Comparison of ENCODE assay signal across 8 mouse cellular contexts in the genomic region with DNA sequence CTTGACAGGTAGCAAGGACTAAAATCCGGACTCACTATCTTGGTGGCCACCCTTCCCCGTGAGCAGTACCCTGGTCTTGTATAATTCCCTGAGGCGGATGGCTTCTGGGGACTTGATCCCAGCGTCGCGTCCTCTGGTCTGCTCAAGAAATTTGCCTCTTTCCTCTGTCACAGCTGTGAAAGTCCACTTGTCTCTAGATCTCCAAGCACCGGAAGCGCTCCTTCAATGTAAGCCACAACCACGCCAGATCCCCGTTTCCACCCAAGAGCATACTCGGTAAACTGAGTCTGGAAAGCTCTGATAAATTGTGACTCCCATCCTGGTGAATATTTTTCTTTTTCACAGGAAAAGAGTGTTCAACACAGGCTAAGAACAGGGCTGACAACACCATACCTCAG. TPM values are rescaled to one million over a fixed set of nuclear protein-coding genes. Genes with fewer than 3 reads are reported as not detected.
A peak's percentile ranks its signal among the peaks of the same experiment; 100 is the strongest.
DNase-seq lines count a peak whose midpoint lies in the region; ATAC-seq and TF ChIP-seq lines count a peak whose summit lies in the region.

No protein-coding gene starts in this region.

- ATAC-seq in kidney, embryonic 14.5 days (ENCODE audit: low FRiP score, low TSS enrichment): peak; percentile 5; the same call in 1 of the 2 replicates
- no peak for ATAC-seq in G1E (ENCODE audit: extremely low read depth, insufficient number of reproducible peaks, low FRiP score, poor library complexity, severe bottlenecking)
- no peak for ATAC-seq in limb, embryonic 12.5 days (ENCODE audit: insufficient number of reproducible peaks, insufficient read depth, low FRiP score, low TSS enrichment, low read depth)
- peak; percentile 14; the same call in 1 of the 2 replicates for ATAC-seq in neural tube, embryonic 14.5 days (ENCODE audit: low read depth)

- no peaks in the 10 kb centered on the region for H3K36me3 ChIP-seq in kidney, embryonic 14.5 days (ENCODE audit: control insufficient read depth, insufficient read depth, low read length)
- H3K36me3 ChIP-seq in G1E (replicated peaks): peaks cover 29% of the 10 kb centered on the region
- H3K36me3 ChIP-seq in limb, embryonic 12.5 days: no peaks in the 10 kb centered on the region
- no peaks in the 10 kb centered on the region for H3K36me3 ChIP-seq in neural tube, embryonic 14.5 days (ENCODE audit: control insufficient read depth, insufficient read depth, low read length)

- TF ChIP-seq CTCF in G1E (IDR thresholded peaks at IDR 0.05; ENCODE audit: low read depth, low read length): no peak
- TF ChIP-seq CTCF in embryonic fibroblast, embryonic 13.5 days (IDR thresholded peaks at IDR 0.05; ENCODE audit: borderline replicate concordance, insufficient read depth, low read length): no peak

- H3K4me2 ChIP-seq in kidney, embryonic 14.5 days (replicated peaks; ENCODE audit: low read depth, low read length): peak overlapping the region; percentile 85
- H3K4me2 ChIP-seq in limb, embryonic 12.5 days: peak overlapping the region; percentile 86
- peak overlapping the region; percentile 75 for H3K4me2 ChIP-seq in neural tube, embryonic 14.5 days (ENCODE audit: low read depth, low read length)

- DNase-seq in kidney, adult 11 months: no peak
- DNase-seq in G1E (ENCODE audit: low spot score): peak; percentile 12
- no peak for DNase-seq in gastrocnemius, adult 8-10 months (ENCODE audit: low spot score in 2 of 2)
- DNase-seq in frontal cortex, adult 2 months (ENCODE audit: extremely low spot score in 1 of 2, low spot score in 1 of 2): no peak

- WGBS in kidney, embryonic 14.5 days: 5% methylated on average over 11 of the region's 11 CpGs
- WGBS in limb, embryonic 12.5 days: 5% methylated on average over 11 of the region's 11 CpGs
- WGBS in neural tube, embryonic 14.5 days: 5% methylated on average over 11 of the region's 11 CpGs

- H3K27me3 ChIP-seq in kidney, embryonic 14.5 days (ENCODE audit: control insufficient read depth, insufficient read depth, low read length): no peaks in the 10 kb centered on the region
- no peaks in the 10 kb centered on the region for H3K27me3 ChIP-seq in G1E (ENCODE audit: insufficient read depth, low read length)
- no peaks in the 10 kb centered on the region for H3K27me3 ChIP-seq in limb, embryonic 12.5 days
- no peaks in the 10 kb centered on the region for H3K27me3 ChIP-seq in neural tube, embryonic 14.5 days (ENCODE audit: control insufficient read depth, insufficient read depth, low read length)

- peak overlapping the region; percentile 65 for H3K9ac ChIP-seq in kidney, embryonic 14.5 days (ENCODE audit: low read depth, low read length)
- peak overlapping the region; percentile 75 for H3K9ac ChIP-seq in limb, embryonic 12.5 days (replicated peaks)
- peak overlapping the region; percentile 67 for H3K9ac ChIP-seq in neural tube, embryonic 14.5 days (replicated peaks; ENCODE audit: low read depth, low read length)

- H3K4me3 ChIP-seq in kidney, embryonic 14.5 days (ENCODE audit: low read length): peak overlapping the region; percentile 65
- peak overlapping the region; percentile 75 for H3K4me3 ChIP-seq in G1E (ENCODE audit: low read depth, low read length)
- H3K4me3 ChIP-seq in embryonic fibroblast, embryonic 13.5 days (ENCODE audit: insufficient read depth, low read length): peak overlapping the region; percentile 69
- H3K4me3 ChIP-seq in limb, embryonic 12.5 days (replicated peaks): peak overlapping the region; percentile 57
- H3K4me3 ChIP-seq in neural tube, embryonic 14.5 days (ENCODE audit: low read depth, low read length): peak overlapping the region; percentile 47

- peak overlapping the region; percentile 85 for H3K27ac ChIP-seq in kidney, embryonic 14.5 days (ENCODE audit: low read depth, low read length)
- H3K27ac ChIP-seq in embryonic fibroblast, embryonic 13.5 days (ENCODE audit: insufficient read depth, low read length): peak overlapping the region; percentile 93
- H3K27ac ChIP-seq in limb, embryonic 12.5 days: peak overlapping the region; percentile 89
- peak overlapping the region; percentile 78 for H3K27ac ChIP-seq in neural tube, embryonic 14.5 days (ENCODE audit: low read depth, low read length)

- H3K4me1 ChIP-seq in kidney, embryonic 14.5 days (ENCODE audit: control insufficient read depth, insufficient read depth, low read length): 0 out of 2 replicates have a peak, but pooled peaks cover 7% of the 10 kb centered on the region
- H3K4me1 ChIP-seq in G1E (ENCODE audit: insufficient read depth, low read depth, low read length): peaks cover 26% of the 10 kb centered on the region
- no peaks in the 10 kb centered on the region for H3K4me1 ChIP-seq in embryonic fibroblast, embryonic 13.5 days (ENCODE audit: control insufficient read depth, insufficient read depth, low read length)
- H3K4me1 ChIP-seq in limb, embryonic 12.5 days (replicated peaks): peaks cover 9% of the 10 kb centered on the region
- H3K4me1 ChIP-seq in neural tube, embryonic 14.5 days (ENCODE audit: control insufficient read depth, insufficient read depth, low read length): peaks cover 4% of the 10 kb centered on the region; the same call in 1 of the 2 replicates

- H3K9me3 ChIP-seq in kidney, embryonic 14.5 days (ENCODE audit: control insufficient read depth, low read length): no peaks in the 10 kb centered on the region
- no peaks in the 10 kb centered on the region for H3K9me3 ChIP-seq in G1E (replicated peaks)
- no peaks in the 10 kb centered on the region for H3K9me3 ChIP-seq in limb, embryonic 12.5 days
- H3K9me3 ChIP-seq in neural tube, embryonic 14.5 days (ENCODE audit: control insufficient read depth, low read length): no peaks in the 10 kb centered on the region

- no peak for TF ChIP-seq POLR2A in embryonic fibroblast, embryonic 13.5 days (IDR thresholded peaks at IDR 0.05; ENCODE audit: low read depth, low read length)

RNA-seq across cellular contexts. Expression of a gene that starts 0.3 kb away (rescaled TPM):
- polyA plus RNA-seq in kidney, embryonic 14.5 days (2014; fragmentation: Nextera tagmentation; extraction: Ambion mirVana): 8.5 and 9.6 TPM in 2 replicates
- 11.2 TPM in 2 replicates for total RNA-seq in G1E (2014; fragmentation: Nextera tagmentation)
- 4.8 and 6.4 TPM in 2 replicates for total RNA-seq in G1E (2017)
- polyA plus RNA-seq in G1E (2012): 1.3 and 1.9 TPM in 2 replicates
- polyA plus RNA-seq in embryonic fibroblast, embryonic 13.5 days (2011; ENCODE audit: insufficient read length, low read depth, missing spikeins): 1.5 TPM in 2 replicates
- polyA plus RNA-seq in limb, embryonic 12.5 days (2016; fragmentation: Nextera tagmentation; extraction: Ambion mirVana): 4.6 and 4.9 TPM in 2 replicates
- polyA plus RNA-seq in neural tube, embryonic 14.5 days (2014; fragmentation: Nextera tagmentation; extraction: Ambion mirVana): 14.1 and 18.1 TPM in 2 replicates
- total RNA-seq in gastrocnemius, adult 8-10 months (2022): 1 to 10 TPM; 1.3 to 2.8 (median 1.9) TPM
- polyA plus RNA-seq in frontal cortex, adult 2 months (2012; rRNA removed): 35.5 and 36.2 TPM in 2 replicates

RNA-seq across cellular contexts. Expression of a gene that starts 3.5 kb away (rescaled TPM):
- polyA plus RNA-seq in kidney, embryonic 14.5 days (2014; fragmentation: Nextera tagmentation; extraction: Ambion mirVana): 34.2 and 39.9 TPM in 2 replicates
- total RNA-seq in G1E (2014; fragmentation: Nextera tagmentation) (68.6 and 70.6 TPM in 2 replicates), G1E (2017) (74.9 and 80.9 TPM in 2 replicates)
- 6.3 TPM in 2 replicates for polyA plus RNA-seq in G1E (2012)
- 24.7 and 33.1 TPM in 2 replicates for polyA plus RNA-seq in embryonic fibroblast, embryonic 13.5 days (2011; ENCODE audit: insufficient read length, low read depth, missing spikeins)
- 35.5 and 36.6 TPM in 2 replicates for polyA plus RNA-seq in limb, embryonic 12.5 days (2016; fragmentation: Nextera tagmentation; extraction: Ambion mirVana)
- polyA plus RNA-seq in neural tube, embryonic 14.5 days (2014; fragmentation: Nextera tagmentation; extraction: Ambion mirVana): 51.6 and 54.7 TPM in 2 replicates
- 10 to 100 TPM; 17.1 to 24.6 (median 20.0) TPM for total RNA-seq in gastrocnemius, adult 8-10 months (2022)
- polyA plus RNA-seq in frontal cortex, adult 2 months (2012; rRNA removed): 96.5 and 102 TPM in 2 replicates

RNA-seq across cellular contexts. Expression of a gene that starts 10.5 kb away (rescaled TPM):
- 2.7 and 5.8 TPM in 2 replicates for polyA plus RNA-seq in kidney, embryonic 14.5 days (2014; fragmentation: Nextera tagmentation; extraction: Ambion mirVana)
- total RNA-seq in G1E (2014; fragmentation: Nextera tagmentation) (1.4 and 1.7 TPM in 2 replicates), G1E (2017) (3.1 and 3.6 TPM in 2 replicates)
- polyA plus RNA-seq in G1E (2012): 0.11 and 0.14 TPM in 2 replicates
- 0.17 and 0.56 TPM in 2 replicates for polyA plus RNA-seq in embryonic fibroblast, embryonic 13.5 days (2011; ENCODE audit: insufficient read length, low read depth, missing spikeins)
- 2.1 and 2.9 TPM in 2 replicates for polyA plus RNA-seq in limb, embryonic 12.5 days (2016; fragmentation: Nextera tagmentation; extraction: Ambion mirVana)
- polyA plus RNA-seq in neural tube, embryonic 14.5 days (2014; fragmentation: Nextera tagmentation; extraction: Ambion mirVana): 4.6 and 5.6 TPM in 2 replicates
- under 1 TPM in 1 of 4 experiments, not detected in 3; 0.13 TPM for total RNA-seq in gastrocnemius, adult 8-10 months (2022)
- 8.7 and 8.9 TPM in 2 replicates for polyA plus RNA-seq in frontal cortex, adult 2 months (2012; rRNA removed)

RNA-seq across cellular contexts. Expression of a gene that starts 46.2 kb away (rescaled TPM):
- 0.23 and 0.89 TPM in 2 replicates for polyA plus RNA-seq in kidney, embryonic 14.5 days (2014; fragmentation: Nextera tagmentation; extraction: Ambion mirVana)
- not detected in 2 replicates for total RNA-seq in G1E (2014; fragmentation: Nextera tagmentation)
- total RNA-seq in G1E (2017): 0.06 and 0.11 TPM in 2 replicates
- polyA plus RNA-seq in G1E (2012): not detected in 2 replicates
- polyA plus RNA-seq in embryonic fibroblast, embryonic 13.5 days (2011; ENCODE audit: insufficient read length, low read depth, missing spikeins): not detected in 2 replicates
- not detected in 2 replicates for polyA plus RNA-seq in limb, embryonic 12.5 days (2016; fragmentation: Nextera tagmentation; extraction: Ambion mirVana)
- not detected in 2 replicates for polyA plus RNA-seq in neural tube, embryonic 14.5 days (2014; fragmentation: Nextera tagmentation; extraction: Ambion mirVana)
- under 1 TPM in 1 of 4 experiments, not detected in 3; 0.13 TPM for total RNA-seq in gastrocnemius, adult 8-10 months (2022)
- polyA plus RNA-seq in frontal cortex, adult 2 months (2012; rRNA removed): 0.32 TPM in 2 replicates

RNA-seq across cellular contexts. Expression of a gene that starts 46.3 kb away (rescaled TPM):
- polyA plus RNA-seq in kidney, embryonic 14.5 days (2014; fragmentation: Nextera tagmentation; extraction: Ambion mirVana): 36.0 and 62.8 TPM in 2 replicates
- total RNA-seq in G1E (2014; fragmentation: Nextera tagmentation): 222 and 254 TPM in 2 replicates
- total RNA-seq in G1E (2017): 67.6 and 82.0 TPM in 2 replicates
- polyA plus RNA-seq in G1E (2012): 44.4 and 59.6 TPM in 2 replicates
- polyA plus RNA-seq in embryonic fibroblast, embryonic 13.5 days (2011; ENCODE audit: insufficient read length, low read depth, missing spikeins): 110 and 114 TPM in 2 replicates
- polyA plus RNA-seq in limb, embryonic 12.5 days (2016; fragmentation: Nextera tagmentation; extraction: Ambion mirVana): 46.0 and 49.1 TPM in 2 replicates
- 69.4 and 82.6 TPM in 2 replicates for polyA plus RNA-seq in neural tube, embryonic 14.5 days (2014; fragmentation: Nextera tagmentation; extraction: Ambion mirVana)
- total RNA-seq in gastrocnemius, adult 8-10 months (2022): 10 to 100 TPM; 19.5 to 23.2 (median 22.1) TPM
- 102 and 105 TPM in 2 replicates for polyA plus RNA-seq in frontal cortex, adult 2 months (2012; rRNA removed)

Comparison
In these comparisons a context has a peak if more than half of its experiments do, and no peak if none do; other contexts are left out.
1. ATAC-seq: peak in kidney, embryonic 14.5 days (single experiment) and neural tube, embryonic 14.5 days (single experiment); none in G1E (single experiment) and limb, embryonic 12.5 days (single experiment).
2. Peak in every context shown above with its lines, with median percentiles within 50 percentile points of each other: H3K27ac ChIP-seq, H3K4me2 ChIP-seq, H3K4me3 ChIP-seq and H3K9ac ChIP-seq.